Mouse (Mus musculus) lung, adult 2 months (tissue): ENCODE data around the gene Gm28305.

ENCODE experiments used
- CTCF ChIP-seq: fragments of 200-500 bp; IDR thresholded peaks from 2 replicates; pipeline ENCODE4 v1.5.1; 2011; ENCODE audit warnings: mild to moderate bottlenecking, low read length, control low read depth; ENCODE audit not compliant: insufficient read depth
- POLR2A ChIP-seq: fragments of 200-500 bp; IDR thresholded peaks from 2 replicates; pipeline ENCODE4 v1.6.1; 2011; ENCODE audit warnings: low read depth, mild to moderate bottlenecking, control low read depth, low read length, borderline replicate concordance; ENCODE audit errors: extremely low read depth

- TF ChIP-seq CTCF (no peak), POLR2A (no peak)
These were observed 29.8 kb downstream of the Gm28305 start for GRCm38 (mm10) chr9:104070241-104070640.
